Mouse (Mus musculus) layer of hippocampus, adult 2 months (tissue): ENCODE measurements around the gene Dnajc14. TPM values are rescaled to one million over a fixed set of nuclear protein-coding genes. Genes with fewer than 3 reads are reported as not detected.

Source experiments
- DNase-seq, 2 experiments: peaks; one replicate each; pipeline ENCODE4 v3.0.0; 2022; ENCODE audit warnings: low spot score in 2 of 2
- H3K27ac ChIP-seq: fragments of 200-600 bp; 2 replicates; pipeline ENCODE4 v1.8.1; 2022
- H3K4me3 ChIP-seq: fragments of 200-600 bp; 2 replicates; pipeline ENCODE4 v1.8.1; 2022; ENCODE audit warnings: mild to moderate bottlenecking
- CTCF ChIP-seq: fragments of 200-600 bp; conservative IDR thresholded peaks from 2 replicates; pipeline ENCODE4 v1.8.1; 2022; ENCODE audit warnings: antibody characterized with exemption, mild to moderate bottlenecking, moderate library complexity
- long read RNA-seq, 2 experiments: library from polyadenylated mRNA; stranded (forward); transcript quantifications; one replicate each; pipeline ENCODE4 v2.0.0; 2021; ENCODE audit warnings: borderline mapping rate in 2 of 2
- total RNA-seq, 2 experiments: library from RNA; stranded (reverse); gene quantifications; 2 replicates each; pipeline ENCODE4 v1.2.3; 2021

Gene Dnajc14
- total RNA-seq = 10 to 100 TPM; 65.5 to 73.3 TPM
- long read RNA-seq, experiment 1, full-length matches to known transcripts = 75 of 84 reads
- long read RNA-seq, experiment 1, partial matches to known transcripts = 1 of 84 reads
- long read RNA-seq, experiment 1, other reads (novel, unspliced or antisense) = 8 of 84 reads
- long read RNA-seq, experiment 2, full-length matches to known transcripts = 87 of 97 reads
- long read RNA-seq, experiment 2, partial matches to known transcripts = 5 of 97 reads
- long read RNA-seq, experiment 2, other reads (novel, unspliced or antisense) = 5 of 97 reads

GRCm38 (mm10) chr10:128803771-128804270, at the start of gene Dnajc14:
TSS of gene Dnajc14 (plus strand) at chr10:128804062.
- H3K27ac ChIP-seq = peak within 1 kb of the TSS; percentile 98

GRCm38 (mm10) chr10:128772895-128773294, 31.0 kb upstream of the Dnajc14 start:
- peak; percentile 72 for TF ChIP-seq CTCF
- Histone ChIP-seq H3K27ac (no peak overlapping the region), H3K4me3 (no peak overlapping the region)
- DNase-seq = no peak

More at GRCm38 (mm10) chr10:128803771-128804270, at the start of gene Dnajc14:
- TF ChIP-seq CTCF = no peak
- peak; percentile 71 to 78 for DNase-seq
- peak within 1 kb of the TSS; percentile 94 for H3K4me3 ChIP-seq

GRCm38 (mm10) chr10:128773685-128774084, 30.2 kb upstream of the Dnajc14 start:
- DNase-seq = no peak
- peak; percentile 47 for TF ChIP-seq CTCF
- no peak overlapping the region for H3K4me3 ChIP-seq
- H3K27ac ChIP-seq = no peak overlapping the region

GRCm38 (mm10) chr10:128778441-128778840, 25.4 kb upstream of the Dnajc14 start:
- no peak for TF ChIP-seq CTCF
- Histone ChIP-seq H3K4me3 (no peak overlapping the region), H3K27ac (no peak overlapping the region)
- DNase-seq = no peak

- DNase-seq = no peak
- H3K4me3 ChIP-seq = no peak overlapping the region
- peak overlapping the region; percentile 24; the same call in 1 of the 2 replicates for H3K27ac ChIP-seq
- no peak for TF ChIP-seq CTCF
Observed at GRCm38 (mm10) chr10:128779011-128779795, 24.7 kb upstream of the Dnajc14 start.

GRCm38 (mm10) chr10:128780200-128780599, 23.7 kb upstream of the Dnajc14 start:
- no peak for TF ChIP-seq CTCF
- no peak overlapping the region for H3K4me3 ChIP-seq
- no peak for DNase-seq
- no peak overlapping the region for H3K27ac ChIP-seq

GRCm38 (mm10) chr10:128790398-128791124, 13.3 kb upstream of the Dnajc14 start, which contains the start of gene Mmp19:
TSS of gene Mmp19 (plus strand) at chr10:128790910.
- DNase-seq = no peak
- no peak for TF ChIP-seq CTCF
- no peak within 1 kb of the TSS for H3K4me3 ChIP-seq
- no peak within 1 kb of the TSS for H3K27ac ChIP-seq

GRCm38 (mm10) chr10:128792041-128792440, 11.8 kb upstream of the Dnajc14 start:
- Histone ChIP-seq H3K4me3 (no peak overlapping the region), H3K27ac (no peak overlapping the region)
- peak; percentile 22 for TF ChIP-seq CTCF
- no peak for DNase-seq

GRCm38 (mm10) chr10:128793258-128793657, 10.6 kb upstream of the Dnajc14 start:
- DNase-seq = no peak
- no peak for TF ChIP-seq CTCF
- no peak overlapping the region for H3K4me3 ChIP-seq
- H3K27ac ChIP-seq = no peak overlapping the region

- TF ChIP-seq CTCF = no peak
- Histone ChIP-seq H3K4me3 (no peak overlapping the region), H3K27ac (no peak overlapping the region)
- DNase-seq = no peak
Observed at GRCm38 (mm10) chr10:128794391-128794790, 9.5 kb upstream of the Dnajc14 start.

GRCm38 (mm10) chr10:128795581-128795980, 8.3 kb upstream of the Dnajc14 start:
- Histone ChIP-seq H3K4me3 (no peak overlapping the region), H3K27ac (no peak overlapping the region)
- no peak for TF ChIP-seq CTCF
- no peak for DNase-seq

GRCm38 (mm10) chr10:128798676-128799075, 5.2 kb upstream of the Dnajc14 start:
- no peak for TF ChIP-seq CTCF
- Histone ChIP-seq H3K27ac (no peak overlapping the region), H3K4me3 (no peak overlapping the region)
- DNase-seq = no peak
